Mouse (Mus musculus): Measurements from ENCODE around the gene Kif3a. TPM values are rescaled to one million over a fixed set of nuclear protein-coding genes. Genes with fewer than 3 reads are reported as not detected.
"Not testable (repeated sequence)": the region's sequence is repeated elsewhere in the genome, so short reads cannot be mapped to it uniquely, and the experiment has no call there.

The Kif3a gene
- total RNA-seq, 1 experiment from 2014 or later = 2.8 TPM

DNA sequence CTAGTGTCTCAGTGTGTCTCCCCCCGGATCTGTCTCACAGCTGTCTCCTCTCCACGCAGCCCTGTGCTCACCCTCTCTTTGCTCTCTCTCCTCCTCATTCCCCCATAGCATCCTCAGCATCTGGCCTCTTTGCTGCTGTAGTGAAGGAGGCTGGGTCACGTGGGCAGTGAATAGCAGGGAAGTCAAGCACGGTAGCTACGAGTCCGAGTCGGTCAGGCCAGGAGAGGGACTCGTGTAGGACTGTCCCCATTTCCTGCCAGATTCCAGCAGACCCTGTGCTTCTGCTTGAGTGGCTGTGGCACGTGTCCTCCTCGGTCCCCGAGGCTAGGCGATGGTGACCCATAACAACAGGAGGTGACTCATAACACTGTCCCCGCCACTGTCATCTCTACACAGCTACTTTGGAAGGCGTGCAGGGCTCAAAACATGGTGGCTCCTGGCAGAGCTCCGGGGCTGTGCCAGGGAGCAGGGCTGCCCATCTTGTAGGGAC is 28.1 kb upstream of the Kif3a start:
- ATAC-seq (replicated peaks; ENCODE audit: insufficient number of reproducible peaks, low FRiP score, low TSS enrichment, poor library complexity, severe bottlenecking) = no peak

DNA sequence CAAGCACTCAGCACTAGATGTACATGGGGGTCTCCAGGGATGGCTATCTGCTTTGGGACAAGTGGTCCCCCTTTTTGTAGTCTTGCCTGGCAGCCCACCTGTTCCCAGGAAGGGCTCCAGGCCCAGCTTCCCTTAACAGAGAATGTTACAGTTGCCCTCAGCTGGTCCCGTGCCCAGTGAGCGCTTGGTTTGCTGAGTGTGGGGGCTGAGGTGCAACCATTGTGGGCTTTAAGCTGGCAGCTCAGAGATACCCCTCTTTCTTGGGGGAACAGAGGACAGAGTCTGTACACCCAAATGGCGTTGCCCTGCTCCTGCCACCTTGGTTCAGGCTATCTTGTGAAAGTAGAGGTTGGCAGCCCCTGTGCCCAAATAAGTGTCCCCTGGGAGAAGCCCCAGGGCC is 26.8 kb upstream of the Kif3a start:
- ATAC-seq (replicated peaks; ENCODE audit: insufficient number of reproducible peaks, low FRiP score, low TSS enrichment, poor library complexity, severe bottlenecking) = no peak

DNA sequence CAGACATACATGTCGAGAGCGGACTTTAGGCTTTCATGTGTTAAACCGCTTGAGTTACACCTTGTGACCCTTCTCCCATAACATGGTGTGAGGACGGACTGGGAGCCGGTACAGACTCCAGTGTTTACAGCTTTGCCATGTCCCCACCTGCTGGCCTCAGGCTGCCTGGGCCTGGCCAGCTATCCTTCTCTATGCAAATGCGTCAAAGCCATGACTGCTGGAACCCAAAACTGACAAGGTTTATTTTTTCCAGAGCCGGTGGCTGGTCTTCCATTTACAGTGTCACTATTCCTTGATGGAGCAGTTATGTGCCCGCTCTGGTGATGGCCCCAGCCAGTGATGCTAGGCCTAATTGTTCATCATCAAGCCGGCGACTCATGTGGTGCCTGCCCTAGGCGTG is 26.0 kb upstream of the Kif3a start:
- ATAC-seq (replicated peaks; ENCODE audit: insufficient number of reproducible peaks, low FRiP score, low TSS enrichment, poor library complexity, severe bottlenecking) = no peak

DNA sequence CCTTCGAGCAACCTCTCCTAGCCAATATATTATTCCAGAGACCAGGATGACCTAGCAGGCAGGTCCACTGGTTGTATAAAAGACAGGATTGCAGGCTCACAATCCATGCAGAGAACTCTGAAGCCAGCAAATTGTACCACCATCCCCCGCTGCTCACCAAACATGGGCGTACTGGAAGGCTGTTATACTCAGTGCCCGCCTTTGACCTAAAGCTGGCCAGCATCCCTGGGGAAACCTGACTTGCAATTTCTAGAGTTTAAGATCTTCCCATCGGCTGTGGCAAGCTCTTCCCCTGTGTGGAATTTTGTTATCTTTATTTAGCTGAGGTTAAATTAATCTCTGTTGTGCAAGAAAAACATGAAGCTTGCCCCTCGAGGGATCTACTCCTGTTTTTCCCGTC is 24.2 kb upstream of the Kif3a start:
- ATAC-seq (replicated peaks; ENCODE audit: insufficient number of reproducible peaks, low FRiP score, low TSS enrichment, poor library complexity, severe bottlenecking) = no peak

DNA sequence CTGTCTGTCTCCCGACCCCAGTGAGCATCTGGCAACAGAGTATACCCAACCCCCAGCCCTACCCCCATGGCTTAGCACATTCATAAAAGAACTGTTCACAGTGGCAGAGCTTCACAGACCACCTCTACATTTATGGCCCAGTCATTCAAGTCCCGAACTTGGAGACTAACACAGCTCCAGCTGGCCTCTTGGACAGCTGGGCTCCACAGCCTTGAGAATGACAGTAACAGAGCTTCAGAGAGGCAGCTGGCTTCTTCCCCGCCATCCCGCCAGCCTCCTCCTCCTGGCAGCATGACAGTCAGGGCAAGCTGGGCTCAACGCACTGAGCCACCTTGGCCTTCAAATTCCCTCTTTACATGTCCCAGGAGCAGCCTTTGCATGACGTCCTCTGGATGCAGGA is 20.9 kb upstream of the Kif3a start:
- no peak for ATAC-seq (replicated peaks; ENCODE audit: insufficient number of reproducible peaks, low FRiP score, low TSS enrichment, poor library complexity, severe bottlenecking)

DNA sequence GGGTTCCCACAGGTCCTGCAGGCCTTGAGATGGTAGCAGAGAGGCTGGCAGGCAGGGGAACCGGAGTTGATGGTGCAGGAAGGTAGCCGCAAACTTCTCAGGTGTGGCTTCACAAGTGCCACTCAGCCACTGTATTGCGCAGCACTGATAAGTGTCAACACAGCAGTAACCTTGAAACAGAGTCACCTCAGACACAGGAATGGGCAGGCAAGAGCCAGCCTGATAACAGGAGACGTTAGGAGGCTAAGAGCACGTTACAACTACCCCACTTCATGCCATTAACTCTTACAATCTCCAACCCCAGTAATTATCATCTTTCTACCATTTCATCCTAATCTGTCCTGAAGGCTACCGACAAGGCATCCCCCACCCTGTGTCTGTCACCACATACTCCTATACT is 19.6 kb upstream of the Kif3a start:
- no peak for ATAC-seq (replicated peaks; ENCODE audit: insufficient number of reproducible peaks, low FRiP score, low TSS enrichment, poor library complexity, severe bottlenecking)

DNA sequence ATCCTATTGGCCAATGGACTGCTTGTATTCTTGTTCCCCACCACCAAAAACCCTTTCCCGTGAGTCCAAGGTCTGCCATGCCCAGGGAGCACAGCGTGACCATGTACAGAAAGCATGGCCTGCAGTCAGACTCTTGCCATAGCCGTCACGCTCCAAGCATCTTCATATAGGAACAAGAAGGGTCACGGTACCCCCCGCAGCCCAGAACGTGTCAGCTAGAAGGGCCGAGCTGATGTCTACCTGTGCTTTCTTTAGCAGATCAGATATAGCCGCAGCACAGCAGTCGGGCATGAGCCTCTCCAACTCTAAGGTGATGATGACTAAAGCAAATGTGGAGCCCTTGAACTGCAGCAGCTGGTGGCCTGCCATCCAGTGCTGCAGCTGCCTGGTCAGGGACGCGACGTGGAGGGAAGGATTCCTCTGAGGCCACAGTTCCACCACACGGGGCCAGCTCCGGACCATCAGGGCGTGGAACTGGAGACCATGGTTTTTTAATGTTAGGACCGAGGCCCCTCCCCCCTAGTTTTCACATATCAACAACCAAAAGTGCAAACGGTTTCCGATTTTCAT is 19.1 kb upstream of the Kif3a start:
- no peak for ATAC-seq (replicated peaks; ENCODE audit: insufficient number of reproducible peaks, low FRiP score, low TSS enrichment, poor library complexity, severe bottlenecking)

DNA sequence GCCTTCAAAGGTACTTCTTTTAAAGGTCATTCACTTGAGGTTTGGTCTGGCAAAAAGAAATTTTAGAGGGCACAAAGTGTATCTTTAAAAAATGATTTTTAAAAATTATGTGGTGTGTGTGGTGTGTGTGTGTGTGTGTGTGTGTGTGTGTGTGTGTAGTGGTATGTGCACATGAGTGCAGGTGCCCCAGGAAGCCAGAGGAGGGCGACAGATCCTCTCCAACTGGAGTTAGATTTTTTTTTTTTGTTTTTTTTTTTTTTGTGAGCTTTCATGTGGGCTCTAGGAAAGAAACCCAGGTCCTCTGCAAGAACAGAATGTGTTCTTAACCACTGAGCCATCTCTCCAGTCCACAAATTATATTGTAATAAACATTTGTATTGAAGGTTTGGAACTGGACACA is 16.5 kb upstream of the Kif3a start:
- no peak for ATAC-seq (replicated peaks; ENCODE audit: insufficient number of reproducible peaks, low FRiP score, low TSS enrichment, poor library complexity, severe bottlenecking)

DNA sequence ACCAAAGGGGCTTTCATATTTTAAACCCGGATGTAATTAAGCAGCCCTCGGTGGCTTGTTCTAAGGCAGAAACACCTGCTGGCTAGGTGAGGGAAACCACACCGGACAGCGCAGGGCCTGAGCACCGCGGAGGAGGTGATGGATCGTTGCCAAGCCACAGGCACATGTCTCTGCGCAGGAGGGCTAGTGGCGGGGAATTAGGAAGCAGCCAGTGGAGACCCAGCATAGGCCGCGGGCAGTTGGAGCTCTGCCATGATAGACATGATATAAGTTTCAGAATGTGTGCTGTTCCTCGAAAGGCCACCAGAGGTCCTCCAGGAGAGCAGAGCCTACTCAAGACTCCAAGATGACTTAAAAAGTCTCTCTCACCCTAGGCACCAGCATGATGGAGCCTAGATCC is 15.4 kb upstream of the Kif3a start:
- no peak for ATAC-seq (replicated peaks; ENCODE audit: insufficient number of reproducible peaks, low FRiP score, low TSS enrichment, poor library complexity, severe bottlenecking)

DNA sequence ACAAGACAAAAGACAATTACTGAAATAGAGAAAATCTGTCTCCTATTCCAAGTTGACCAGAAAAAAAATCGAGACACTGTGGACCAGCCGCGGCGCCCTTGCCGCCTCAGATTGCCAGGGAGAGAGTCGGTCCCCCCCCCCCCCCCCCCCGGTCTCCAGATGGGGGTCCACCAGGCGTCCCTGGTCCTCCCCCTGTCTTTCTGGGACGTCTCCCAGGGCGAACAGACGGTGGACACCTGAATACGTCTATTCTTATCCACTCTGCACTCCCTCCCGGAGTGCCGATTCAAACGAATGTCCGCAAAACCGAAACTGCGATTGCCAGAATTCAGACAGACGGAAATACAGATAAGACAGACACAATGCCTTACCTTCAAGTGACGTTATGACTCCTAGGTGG is 10.7 kb upstream of the Kif3a start:
- not testable (repeated sequence) for ATAC-seq (replicated peaks; ENCODE audit: insufficient number of reproducible peaks, low FRiP score, low TSS enrichment, poor library complexity, severe bottlenecking)

DNA sequence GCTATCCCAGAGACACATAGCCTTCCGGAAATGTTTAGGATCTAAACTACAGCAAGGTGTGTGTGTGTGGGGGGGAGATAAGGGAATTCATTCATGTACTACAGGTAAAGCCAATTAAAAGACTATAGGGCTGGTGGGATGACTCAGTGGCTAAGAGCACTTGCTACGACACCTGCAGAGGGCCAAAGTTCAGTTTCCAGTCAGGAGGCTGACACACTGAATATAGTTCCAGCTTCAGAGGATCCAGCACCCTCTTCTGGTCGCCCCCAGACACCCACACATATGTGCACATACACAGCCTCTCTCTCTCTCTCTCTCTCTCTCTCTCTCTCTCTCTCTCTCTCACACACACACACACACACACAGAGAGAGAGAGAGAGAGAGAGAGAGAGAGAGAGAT is 9.2 kb upstream of the Kif3a start:
- not testable (repeated sequence) for ATAC-seq (replicated peaks; ENCODE audit: insufficient number of reproducible peaks, low FRiP score, low TSS enrichment, poor library complexity, severe bottlenecking)

DNA sequence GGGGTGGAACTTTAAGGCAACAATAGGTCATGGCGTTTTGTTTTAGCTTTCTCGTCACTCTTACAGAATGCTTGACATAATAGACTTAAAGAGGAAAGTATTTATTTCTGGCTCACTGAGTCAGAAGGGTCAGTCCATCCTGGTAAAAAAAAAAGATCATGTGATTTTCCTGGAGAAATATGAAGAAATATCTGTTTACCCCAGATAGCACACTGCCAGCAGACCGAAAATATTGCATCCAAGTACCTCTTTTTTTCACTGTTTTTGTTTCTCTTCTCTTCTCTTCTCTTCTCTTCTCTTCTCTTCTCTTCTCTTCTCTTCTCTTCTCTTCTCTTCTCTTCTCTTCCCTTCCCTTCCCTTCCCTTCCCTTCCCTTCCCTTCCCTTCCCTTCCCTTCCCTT is 7.2 kb upstream of the Kif3a start:
- ATAC-seq (replicated peaks; ENCODE audit: insufficient number of reproducible peaks, low FRiP score, low TSS enrichment, poor library complexity, severe bottlenecking) = not testable (repeated sequence)

DNA sequence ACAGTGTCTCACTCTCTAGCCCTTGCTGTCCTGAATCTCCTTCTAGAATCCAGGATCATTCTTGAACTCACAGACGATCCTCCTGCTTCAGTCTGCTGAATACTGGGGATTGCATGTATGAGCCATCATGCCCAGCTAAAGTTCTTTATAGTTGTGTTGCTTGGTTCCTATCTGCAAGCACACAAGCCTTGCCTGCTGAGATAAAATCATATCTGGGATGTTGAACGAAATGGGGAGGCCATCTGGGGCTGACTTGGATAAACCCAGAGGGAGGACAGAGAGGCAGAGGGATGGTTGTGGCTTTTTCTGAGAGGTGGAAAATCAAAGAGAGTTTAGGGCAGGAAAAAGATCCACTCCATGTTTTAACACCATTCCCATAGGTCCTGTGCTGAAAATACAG is 5.2 kb upstream of the Kif3a start:
- ATAC-seq (replicated peaks; ENCODE audit: insufficient number of reproducible peaks, low FRiP score, low TSS enrichment, poor library complexity, severe bottlenecking) = no peak

DNA sequence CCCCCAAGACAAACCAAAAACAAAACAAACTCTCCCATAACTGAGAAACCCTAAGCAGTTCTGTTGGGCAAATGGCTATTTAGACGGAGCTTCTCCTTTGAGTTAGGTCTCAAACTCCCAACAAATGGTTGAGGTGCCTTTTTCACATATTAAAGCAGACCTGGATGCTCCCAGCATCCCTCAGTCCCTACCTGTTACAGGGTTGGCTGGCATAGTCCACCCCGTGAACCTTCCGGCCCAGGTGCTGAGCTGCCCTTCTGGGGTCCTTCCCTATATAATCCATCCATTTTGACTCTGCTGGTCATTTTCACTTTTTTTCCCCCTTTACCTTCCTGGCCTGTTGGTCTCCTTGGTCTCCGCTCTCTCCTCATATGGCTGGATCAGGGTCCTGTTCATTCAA is 533 bp upstream of the Kif3a start:
- ATAC-seq (replicated peaks; ENCODE audit: insufficient number of reproducible peaks, low FRiP score, low TSS enrichment, poor library complexity, severe bottlenecking) = no peak

DNA sequence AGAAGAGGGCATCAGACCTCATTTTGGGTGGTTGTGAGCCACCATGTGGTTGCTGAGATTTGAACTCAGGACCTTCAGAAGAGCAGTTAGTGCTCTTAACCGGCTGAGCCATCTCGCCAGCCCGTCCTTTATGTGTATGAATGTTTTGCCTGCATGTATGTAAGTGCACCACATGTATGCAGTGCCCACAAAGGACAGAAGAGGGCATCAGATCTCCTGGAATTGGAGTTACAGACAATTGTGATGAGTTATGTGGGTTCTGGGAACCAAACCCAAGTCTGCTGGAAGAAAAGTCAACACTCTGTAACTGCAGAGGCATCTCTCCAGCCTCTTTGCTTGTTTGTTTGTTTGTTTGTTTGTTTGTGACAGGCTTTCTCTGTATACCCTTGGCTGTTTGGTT is 13.4 kb downstream of the Kif3a start:
- no peak for ATAC-seq (replicated peaks; ENCODE audit: insufficient number of reproducible peaks, low FRiP score, low TSS enrichment, poor library complexity, severe bottlenecking)

DNA sequence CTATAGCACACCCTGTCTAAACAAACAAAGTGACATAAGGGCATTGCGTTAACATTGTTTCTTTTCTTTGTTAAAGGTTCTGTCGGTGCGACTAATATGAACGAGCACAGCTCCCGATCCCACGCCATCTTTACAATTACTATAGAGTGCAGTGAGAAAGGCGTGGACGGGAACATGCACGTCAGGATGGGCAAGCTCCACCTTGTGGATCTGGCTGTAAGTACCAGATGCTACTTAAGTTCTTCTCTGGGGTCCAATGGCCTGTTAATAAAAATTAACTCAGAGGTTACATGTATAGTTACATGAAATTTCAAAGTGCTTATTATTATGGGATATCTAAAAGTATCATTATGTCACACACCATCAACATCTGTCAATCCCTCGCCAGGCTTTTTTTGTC is 16.0 kb downstream of the Kif3a start:
- no peak for ATAC-seq (replicated peaks; ENCODE audit: insufficient number of reproducible peaks, low FRiP score, low TSS enrichment, poor library complexity, severe bottlenecking)

DNA sequence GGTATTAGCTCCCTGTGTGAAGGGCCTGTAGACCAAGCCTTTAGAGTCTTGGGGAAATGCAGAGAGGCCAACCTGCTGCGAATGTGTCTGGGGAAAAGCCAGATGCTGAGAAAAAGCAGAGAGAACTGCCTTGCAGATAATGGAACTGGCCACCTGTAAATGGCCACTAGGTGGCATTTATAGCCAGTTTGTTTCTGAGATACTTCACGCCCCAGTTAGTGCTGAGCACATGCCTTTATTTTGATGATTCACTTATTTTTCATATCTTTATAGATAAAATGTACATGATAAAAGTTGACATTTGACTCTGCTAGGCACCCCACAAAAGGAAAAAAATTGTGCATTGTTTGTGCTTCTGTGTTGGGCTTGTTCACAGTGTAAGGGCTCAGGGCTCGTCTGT is 17.7 kb downstream of the Kif3a start:
- ATAC-seq (replicated peaks; ENCODE audit: insufficient number of reproducible peaks, low FRiP score, low TSS enrichment, poor library complexity, severe bottlenecking) = no peak

DNA sequence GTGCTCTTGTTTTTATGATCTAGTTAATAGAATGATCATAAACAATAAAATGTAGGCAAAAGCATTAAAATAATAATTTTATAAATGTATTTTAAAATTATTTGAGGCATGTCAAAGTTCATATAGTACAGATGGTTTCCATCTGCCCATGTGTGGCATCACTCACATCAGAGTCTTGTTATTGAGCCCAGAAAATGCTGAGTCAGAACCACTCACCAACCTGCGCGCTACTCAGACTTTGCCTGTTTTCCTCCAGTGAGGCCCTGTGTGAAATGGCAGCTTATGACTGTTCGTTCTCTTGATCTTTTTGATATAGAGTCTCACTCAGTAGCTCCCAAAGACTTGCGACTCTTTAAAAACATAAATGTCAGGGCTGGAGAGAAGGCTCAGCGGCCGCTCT is 18.3 kb downstream of the Kif3a start:
- no peak for ATAC-seq (replicated peaks; ENCODE audit: insufficient number of reproducible peaks, low FRiP score, low TSS enrichment, poor library complexity, severe bottlenecking)

DNA sequence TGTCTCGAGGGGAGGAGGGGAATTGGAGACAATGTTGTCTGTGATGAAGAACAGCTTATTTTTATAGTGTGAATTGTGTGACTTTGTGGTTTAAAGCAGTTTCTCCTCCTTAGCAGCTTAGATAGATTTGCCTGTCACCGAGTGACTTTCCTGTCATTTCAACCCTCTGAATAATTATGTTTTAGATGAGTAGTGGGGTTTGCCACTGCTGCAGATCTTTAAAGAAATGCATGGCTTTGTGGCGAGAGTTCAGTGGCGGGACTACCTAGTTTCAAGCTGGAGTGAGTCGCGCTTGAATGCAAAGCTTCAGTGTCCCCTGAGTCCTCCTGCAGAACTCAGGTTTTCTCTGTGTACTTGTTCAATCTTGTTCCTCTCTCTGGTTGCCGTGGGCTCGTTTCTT is 21.1 kb downstream of the Kif3a start:
- ATAC-seq (replicated peaks; ENCODE audit: insufficient number of reproducible peaks, low FRiP score, low TSS enrichment, poor library complexity, severe bottlenecking) = no peak

DNA sequence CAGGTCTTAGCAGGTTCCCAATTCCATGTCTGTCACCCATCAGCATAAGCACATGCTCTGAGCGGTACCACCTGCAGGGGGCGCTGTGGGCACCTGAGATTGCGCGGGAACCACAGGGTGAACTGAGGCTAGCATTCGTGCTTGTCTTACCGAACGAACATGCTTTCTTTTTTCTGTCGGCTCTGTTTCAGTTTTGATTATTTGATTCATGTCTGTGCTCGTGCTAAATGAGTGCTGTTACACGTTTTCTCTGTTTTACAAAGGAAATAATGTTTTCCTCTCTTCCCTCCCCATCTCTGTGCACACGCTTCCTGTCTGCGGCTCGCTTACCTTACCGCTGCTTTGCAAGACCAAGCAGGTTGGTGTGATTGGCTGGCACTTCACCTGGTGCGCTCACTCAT is 23.2 kb downstream of the Kif3a start:
- ATAC-seq (replicated peaks; ENCODE audit: insufficient number of reproducible peaks, low FRiP score, low TSS enrichment, poor library complexity, severe bottlenecking) = peak; percentile 66; the same call in 1 of the 2 replicates

DNA sequence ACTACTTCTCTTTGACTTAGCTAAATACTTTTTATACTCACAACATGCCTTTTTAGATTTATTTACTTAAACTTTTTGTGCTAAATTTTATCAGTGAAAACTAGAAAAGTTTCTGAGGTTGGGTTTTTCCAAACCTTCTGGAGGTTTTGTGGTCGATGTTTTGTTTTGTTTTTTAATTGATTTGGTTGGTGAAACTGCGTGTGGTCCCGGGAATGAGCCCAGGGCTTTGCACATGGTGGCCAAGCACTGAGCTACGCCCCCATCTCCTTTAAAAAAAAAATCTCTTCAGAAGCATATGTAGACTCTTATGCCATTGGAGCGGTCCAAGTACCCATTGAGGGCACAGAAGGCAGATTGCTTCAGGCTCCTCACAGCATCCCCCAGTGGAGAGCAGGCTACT is 23.9 kb downstream of the Kif3a start:
- no peak for ATAC-seq (replicated peaks; ENCODE audit: insufficient number of reproducible peaks, low FRiP score, low TSS enrichment, poor library complexity, severe bottlenecking)

Data from monocyte, adult 5-6 weeks (primary cell).